Comparison of ENCODE assay signal across 16 mouse cellular contexts in the genomic region with DNA sequence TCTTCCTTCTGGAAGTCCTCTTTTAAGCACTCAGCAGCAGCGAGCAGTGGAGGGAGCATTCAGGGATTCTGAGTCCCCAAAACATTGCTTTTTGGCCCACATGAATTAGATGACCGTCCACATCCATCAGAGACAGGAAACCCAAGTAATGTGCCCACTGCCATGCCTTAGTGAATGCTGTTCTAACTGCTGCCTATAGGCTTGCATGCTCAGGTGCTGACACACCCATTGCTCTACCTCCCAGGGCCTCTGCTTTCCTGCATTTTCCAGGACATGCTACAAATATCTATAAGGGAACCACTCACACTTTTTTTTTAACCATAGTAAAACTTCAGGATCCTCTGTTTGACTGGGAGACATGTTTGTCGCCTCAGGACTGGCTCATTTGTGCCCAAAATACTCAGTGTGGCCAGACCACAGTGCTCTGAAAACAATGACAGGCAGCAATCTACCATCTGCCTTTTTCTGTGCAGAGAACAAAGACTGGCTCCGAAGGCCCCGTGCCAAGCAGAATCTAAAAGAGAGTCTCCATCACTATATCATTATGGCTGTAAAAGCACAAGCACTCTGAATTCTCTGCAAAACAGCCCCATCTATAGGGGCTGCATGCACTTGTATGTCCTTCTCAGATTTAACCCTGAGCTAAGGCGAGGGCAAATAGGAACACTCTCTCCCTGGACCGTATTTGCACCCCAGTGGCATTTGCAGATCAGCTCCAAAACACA. TPM values are rescaled to one million over a fixed set of nuclear protein-coding genes. Genes with fewer than 3 reads are reported as not detected.
DNase-seq lines count a peak whose midpoint lies in the region; ATAC-seq and TF ChIP-seq lines count a peak whose summit lies in the region.
"Had no signal": no experiment of that assay in that cellular context is flagged by ENCODE, and none has a peak within 500 bp of the region (broad histone marks: within the 10 kb centered on the region; RNA-seq: fewer than 3 reads in every experiment).

No protein-coding gene starts in this region.

- TF ChIP-seq CTCF in lung, embryonic 14.5 days (IDR thresholded peaks at IDR 0.05; ENCODE audit: low read depth) = peak; percentile 41
- peak; percentile 61 for TF ChIP-seq CTCF in midbrain, postnatal 0 days (IDR thresholded peaks at IDR 0.05)
- TF ChIP-seq CTCF in thymus, adult 2 months (IDR thresholded peaks at IDR 0.05; ENCODE audit: borderline replicate concordance, control insufficient read depth, extremely low read depth, insufficient read depth, low read length, poor library complexity) = no peak

- H3K36me3 ChIP-seq in embryonic facial prominence, embryonic 14.5 days (ENCODE audit: control insufficient read depth, insufficient read depth, low read length) = no peaks in the 10 kb centered on the region
- H3K36me3 ChIP-seq in embryonic facial prominence, embryonic 10.5 days (replicated peaks) = no peaks in the 10 kb centered on the region
- H3K36me3 ChIP-seq in lung, embryonic 14.5 days (ENCODE audit: insufficient read depth) = no peaks in the 10 kb centered on the region
- no peaks in the 10 kb centered on the region for H3K36me3 ChIP-seq in hindbrain, embryonic 10.5 days
- H3K36me3 ChIP-seq in midbrain, postnatal 0 days (ENCODE audit: insufficient read depth, low read length) = no peaks in the 10 kb centered on the region
- H3K36me3 ChIP-seq in thymus, adult 2 months (ENCODE audit: control insufficient read depth, insufficient read depth, low read length) = no peaks in the 10 kb centered on the region
- H3K36me3 ChIP-seq: stomach, embryonic 15.5 days had no signal

- H3K27me3 ChIP-seq in embryonic facial prominence, embryonic 14.5 days (replicated peaks; ENCODE audit: control insufficient read depth, insufficient read depth, low read length) = no peaks in the 10 kb centered on the region
- H3K27me3 ChIP-seq in embryonic facial prominence, embryonic 10.5 days (replicated peaks; ENCODE audit: low read depth, poor library complexity, severe bottlenecking) = no peaks in the 10 kb centered on the region
- no peaks in the 10 kb centered on the region for H3K27me3 ChIP-seq in lung, embryonic 14.5 days (ENCODE audit: insufficient read depth, low read length)
- no peaks in the 10 kb centered on the region for H3K27me3 ChIP-seq in hindbrain, embryonic 10.5 days (ENCODE audit: insufficient read depth, poor library complexity, severe bottlenecking)
- H3K27me3 ChIP-seq in midbrain, postnatal 0 days (ENCODE audit: insufficient read depth, low read length) = no peaks in the 10 kb centered on the region
- H3K27me3 ChIP-seq in thymus, adult 2 months (ENCODE audit: control insufficient read depth, insufficient read depth, low read length) = no peaks in the 10 kb centered on the region
- H3K27me3 ChIP-seq: stomach, embryonic 15.5 days had no signal

- no peak overlapping the region for H3K4me3 ChIP-seq in embryonic facial prominence, embryonic 14.5 days (ENCODE audit: low read depth, low read length)
- H3K4me3 ChIP-seq in embryonic facial prominence, embryonic 10.5 days = no peak overlapping the region
- no peak overlapping the region for H3K4me3 ChIP-seq in lung, embryonic 14.5 days (ENCODE audit: low read depth, low read length)
- H3K4me3 ChIP-seq in hindbrain, embryonic 10.5 days = no peak overlapping the region
- no peak overlapping the region for H3K4me3 ChIP-seq in midbrain, postnatal 0 days (ENCODE audit: low read depth, low read length)
- no peak overlapping the region for H3K4me3 ChIP-seq in thymus, adult 2 months (ENCODE audit: control insufficient read depth, insufficient read depth, low read length)
- H3K4me3 ChIP-seq: erythroblast, embryonic 14.5 days; myocyte; stomach, embryonic 15.5 days had no signal

- H3K9ac ChIP-seq in embryonic facial prominence, embryonic 14.5 days (ENCODE audit: low read depth, low read length) = no peak overlapping the region
- H3K9ac ChIP-seq in lung, embryonic 14.5 days = no peak overlapping the region
- no peak overlapping the region for H3K9ac ChIP-seq in midbrain, postnatal 0 days (replicated peaks; ENCODE audit: low read length, poor library complexity, severe bottlenecking)
- H3K9ac ChIP-seq: stomach, embryonic 15.5 days had no signal

- no peak for ATAC-seq in embryonic facial prominence, embryonic 14.5 days (ENCODE audit: low read depth)
- ATAC-seq in lung, embryonic 14.5 days (ENCODE audit: insufficient read depth) = peak; percentile 70; the same call in 1 of the 2 replicates
- peak; percentile 44; the same call in 1 of the 2 replicates for ATAC-seq in midbrain, postnatal 0 days (ENCODE audit: low FRiP score)

- TF ChIP-seq POLR2A in thymus, adult 2 months (IDR thresholded peaks at IDR 0.05; ENCODE audit: control insufficient read depth, extremely low read depth, insufficient read depth, low read length, poor library complexity) = no peak

- H3K9me3 ChIP-seq in embryonic facial prominence, embryonic 14.5 days (ENCODE audit: control insufficient read depth, low read length) = no peaks in the 10 kb centered on the region
- no peaks in the 10 kb centered on the region for H3K9me3 ChIP-seq in embryonic facial prominence, embryonic 10.5 days
- no peaks in the 10 kb centered on the region for H3K9me3 ChIP-seq in lung, embryonic 14.5 days (ENCODE audit: low read depth, low read length)
- H3K9me3 ChIP-seq in hindbrain, embryonic 10.5 days = no peaks in the 10 kb centered on the region
- H3K9me3 ChIP-seq in midbrain, postnatal 0 days (ENCODE audit: low read length) = no peaks in the 10 kb centered on the region
- H3K9me3 ChIP-seq: stomach, embryonic 15.5 days had no signal

- 74% methylated on average over 7 of the region's 7 CpGs for WGBS in embryonic facial prominence, embryonic 14.5 days
- WGBS in embryonic facial prominence, embryonic 10.5 days = 79% methylated on average over 7 of the region's 7 CpGs
- 59% methylated on average over 7 of the region's 7 CpGs for whole genome bisulfite sequencing in lung, embryonic 14.5 days
- 82% methylated on average over 7 of the region's 7 CpGs for WGBS in hindbrain, embryonic 10.5 days
- 56% methylated on average over 7 of the region's 7 CpGs for WGBS in midbrain, postnatal 0 days
- 84% methylated on average over 7 of the region's 7 CpGs for WGBS in thymus, adult 2 months

- no peak overlapping the region for H3K4me2 ChIP-seq in embryonic facial prominence, embryonic 14.5 days (ENCODE audit: low read depth, low read length)
- H3K4me2 ChIP-seq in lung, embryonic 14.5 days = no peak overlapping the region
- no peak overlapping the region for H3K4me2 ChIP-seq in midbrain, postnatal 0 days (ENCODE audit: low read depth, low read length, poor library complexity, severe bottlenecking)
- H3K4me2 ChIP-seq: stomach, embryonic 15.5 days had no signal

- H3K4me1 ChIP-seq in embryonic facial prominence, embryonic 14.5 days (ENCODE audit: control insufficient read depth, insufficient read depth, low read length) = no peaks in the 10 kb centered on the region
- H3K4me1 ChIP-seq in embryonic facial prominence, embryonic 10.5 days = no peaks in the 10 kb centered on the region
- H3K4me1 ChIP-seq in lung, embryonic 14.5 days (ENCODE audit: insufficient read depth) = no peaks in the 10 kb centered on the region
- 0 out of 2 replicates have a peak, but pooled peaks cover 5% of the 10 kb centered on the region for H3K4me1 ChIP-seq in hindbrain, embryonic 10.5 days (replicated peaks)
- no peaks in the 10 kb centered on the region; the same call in 1 of the 2 replicates for H3K4me1 ChIP-seq in midbrain, postnatal 0 days (ENCODE audit: insufficient read depth, low read length)
- H3K4me1 ChIP-seq in thymus, adult 2 months (replicated peaks; ENCODE audit: control insufficient read depth, insufficient read depth, low read length) = no peaks in the 10 kb centered on the region
- H3K4me1 ChIP-seq: stomach, embryonic 15.5 days had no signal

- no peak overlapping the region for H3K27ac ChIP-seq in embryonic facial prominence, embryonic 14.5 days (replicated peaks; ENCODE audit: low read depth, low read length)
- H3K27ac ChIP-seq in embryonic facial prominence, embryonic 10.5 days (replicated peaks) = no peak overlapping the region
- no peak overlapping the region for H3K27ac ChIP-seq in lung, embryonic 14.5 days (ENCODE audit: low read depth)
- 0 out of 2 replicates have a peak overlapping the region, but pooled peaks have one; percentile 5 for H3K27ac ChIP-seq in hindbrain, embryonic 10.5 days
- no peak overlapping the region for H3K27ac ChIP-seq in midbrain, postnatal 0 days (ENCODE audit: low read depth, low read length)
- no peak overlapping the region for H3K27ac ChIP-seq in thymus, adult 2 months (ENCODE audit: control insufficient read depth, insufficient read depth, low read length)
- H3K27ac ChIP-seq: stomach, embryonic 15.5 days had no signal

- DNase-seq in embryonic facial prominence, embryonic 14.5 days (ENCODE audit: low spot score) = peak; percentile 30
- DNase-seq in embryonic facial prominence, embryonic 10.5 days (ENCODE audit: low spot score) = no peak
- peak; percentile 73 for DNase-seq in lung, embryonic 14.5 days
- DNase-seq in lung, postnatal 10 days = no peak
- DNase-seq in hindbrain, embryonic 10.5 days (ENCODE audit: low spot score) = no peak
- peak; percentile 46 for DNase-seq in midbrain, postnatal 0 days (ENCODE audit: low spot score)
- no peak for DNase-seq in retina, postnatal 1 day
- no peak for DNase-seq in thymus, adult 2 months
- DNase-seq: gastrocnemius, postnatal 36 days; heart, postnatal 14 days; kidney, adult 9 months; lung, adult 2 months; right cerebral cortex, postnatal 14 days had no signal

RNA-seq across cellular contexts. Expression of gene Cc2d2a, which starts 40.4 kb away (rescaled TPM):
- polyA plus RNA-seq in embryonic facial prominence, embryonic 14.5 days (2014; fragmentation: Nextera tagmentation; extraction: Ambion mirVana) = 8.7 and 9.0 TPM in 2 replicates
- 8.4 and 9.1 TPM in 2 replicates for polyA plus RNA-seq in embryonic facial prominence, embryonic 10.5 days (2016; fragmentation: Nextera tagmentation; extraction: Ambion mirVana)
- 14.4 and 15.1 TPM in 2 replicates for polyA plus RNA-seq in lung, embryonic 14.5 days (2014; fragmentation: Nextera tagmentation; extraction: Ambion mirVana)
- 8.5 and 9.8 TPM in 2 replicates for polyA plus RNA-seq in hindbrain, embryonic 10.5 days (2016; fragmentation: Nextera tagmentation; extraction: Ambion mirVana)
- total RNA-seq in midbrain, postnatal 0 days (2014; rRNA removed) = 8.6 and 11.9 TPM in 2 replicates
- 4.7 and 5.0 TPM in 2 replicates for polyA plus RNA-seq in midbrain, postnatal 0 days (2015; fragmentation: Nextera tagmentation; extraction: Ambion mirVana)
- polyA plus RNA-seq in thymus, adult 2 months (2012; rRNA removed) = 0.57 and 0.73 TPM in 2 replicates
- polyA plus RNA-seq: erythroblast, embryonic 14.5 days had no signal

Comparison
In these comparisons a context has a peak if more than half of its experiments do, and no peak if none do; other contexts are left out.
1. DNase-seq: peak in embryonic facial prominence, embryonic 14.5 days (single experiment), lung, embryonic 14.5 days (single experiment) and midbrain, postnatal 0 days (single experiment); none in embryonic facial prominence, embryonic 10.5 days (single experiment), lung, postnatal 10 days (single experiment), hindbrain, embryonic 10.5 days (single experiment), retina, postnatal 1 day (single experiment) and thymus, adult 2 months (single experiment).